In the genomic region with DNA sequence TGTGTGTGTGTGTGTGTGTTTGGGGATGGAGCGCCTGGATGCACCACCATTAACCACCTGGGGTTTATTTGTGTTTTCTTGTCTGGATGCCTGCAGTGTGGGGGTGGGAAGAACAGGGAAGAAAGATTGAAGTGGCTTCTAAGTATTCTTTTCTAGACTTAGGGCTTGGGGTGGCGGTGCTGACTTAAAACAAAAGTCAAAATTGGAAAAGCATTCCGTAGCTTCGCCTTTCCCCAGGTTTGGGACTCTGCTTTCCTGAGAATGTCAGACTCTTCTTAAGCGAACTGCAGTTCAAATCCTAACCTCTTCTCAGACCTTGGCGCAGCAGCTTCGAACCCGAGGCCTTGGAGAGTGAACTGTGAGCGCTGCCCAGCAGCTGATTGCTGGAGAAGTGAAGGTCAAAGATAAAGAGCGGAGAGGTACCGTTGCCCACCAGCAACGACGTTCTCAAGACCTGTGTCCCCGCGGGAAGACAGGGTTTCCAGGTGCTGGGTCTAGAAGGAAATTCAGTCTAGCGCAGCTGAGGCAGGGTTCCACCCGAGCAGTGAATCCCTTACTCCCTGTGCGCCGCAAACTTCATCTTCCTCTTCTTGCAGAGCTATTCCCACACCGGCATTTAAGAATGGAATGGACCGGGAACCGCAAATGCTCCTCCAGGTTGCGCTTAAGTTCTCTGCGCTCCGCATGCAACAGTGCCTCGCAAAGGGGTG, we compare ENCODE assay signal across 10 mouse cellular contexts. TPM values are rescaled to one million over a fixed set of nuclear protein-coding genes. Genes with fewer than 3 reads are reported as not detected.
DNase-seq lines count a peak whose midpoint lies in the region; ATAC-seq and TF ChIP-seq lines count a peak whose summit lies in the region.
"Had no signal": no experiment of that assay in that cellular context is flagged by ENCODE, and none has a peak within 500 bp of the region (broad histone marks: within the 10 kb centered on the region; RNA-seq: fewer than 3 reads in every experiment).

No protein-coding gene starts in this region.

- WGBS in forebrain, postnatal 0 days = 8% methylated on average over 26 of the region's 26 CpGs
- WGBS in limb, embryonic 15.5 days = 5% methylated on average over 25 of the region's 26 CpGs

- H3K27me3 ChIP-seq in forebrain, postnatal 0 days (ENCODE audit: insufficient read depth, low read length) = peaks cover 15% of the 10 kb centered on the region
- peaks cover 78% of the 10 kb centered on the region for H3K27me3 ChIP-seq in limb, embryonic 15.5 days
- H3K27me3 ChIP-seq: CH12.LX had no signal

- H3K27ac ChIP-seq in forebrain, postnatal 0 days (ENCODE audit: low read depth, low read length) = no peak overlapping the region
- 0 out of 2 replicates have a peak overlapping the region, but pooled peaks have one; percentile 5 for H3K27ac ChIP-seq in limb, embryonic 15.5 days

- no peak; the same call in 1 of the 2 replicates for TF ChIP-seq CTCF in forebrain, postnatal 0 days (IDR thresholded peaks at IDR 0.05; ENCODE audit: low read depth)

- no peaks in the 10 kb centered on the region for H3K9me3 ChIP-seq in forebrain, postnatal 0 days (ENCODE audit: low read length)
- no peaks in the 10 kb centered on the region for H3K9me3 ChIP-seq in limb, embryonic 15.5 days

- H3K4me1 ChIP-seq in forebrain, postnatal 0 days (ENCODE audit: insufficient read depth) = peaks cover 9% of the 10 kb centered on the region; the same call in 1 of the 2 replicates
- peaks cover 47% of the 10 kb centered on the region for H3K4me1 ChIP-seq in limb, embryonic 15.5 days

- no peak for ATAC-seq in forebrain, postnatal 0 days
- ATAC-seq in limb, embryonic 15.5 days (ENCODE audit: insufficient number of reproducible peaks, low FRiP score, low TSS enrichment, low read depth) = no peak
- ATAC-seq in megakaryocyte progenitor cell, adult 5-6 weeks (replicated peaks; ENCODE audit: poor library complexity) = no peak

- H3K4me2 ChIP-seq in forebrain, postnatal 0 days (ENCODE audit: low read depth) = peak overlapping the region; percentile 82; the same call in 1 of the 2 replicates
- peak overlapping the region; percentile 24 for H3K4me2 ChIP-seq in limb, embryonic 15.5 days

- H3K36me3 ChIP-seq in forebrain, postnatal 0 days (ENCODE audit: insufficient read depth) = no peaks in the 10 kb centered on the region
- H3K36me3 ChIP-seq in limb, embryonic 15.5 days = no peaks in the 10 kb centered on the region

- DNase-seq in kidney, adult 18-20 months = peak; percentile 52
- no peak for DNase-seq in kidney, adult 8-10 months
- DNase-seq in forebrain, postnatal 0 days = no peak
- peak; percentile 43 for DNase-seq in retina, postnatal 1 day
- no peak for DNase-seq in spleen, postnatal 36 days (ENCODE audit: low spot score in 2 of 2)
- no peak for DNase-seq in spleen, postnatal 14 days (ENCODE audit: low spot score in 2 of 2)

- no peak overlapping the region for H3K4me3 ChIP-seq in forebrain, postnatal 0 days (ENCODE audit: low read depth, low read length)
- peak overlapping the region; percentile 15; the same call in 1 of the 2 replicates for H3K4me3 ChIP-seq in limb, embryonic 15.5 days
- H3K4me3 ChIP-seq: myocyte had no signal

- H3K9ac ChIP-seq in forebrain, postnatal 0 days = no peak overlapping the region
- H3K9ac ChIP-seq in limb, embryonic 15.5 days = no peak overlapping the region

RNA-seq across cellular contexts. Expression of a gene that starts 2.8 kb away (rescaled TPM):
- total RNA-seq in forebrain, postnatal 0 days (2014; rRNA removed) = 9.3 and 11.1 TPM in 2 replicates
- 3.1 and 4.7 TPM in 2 replicates for polyA plus RNA-seq in forebrain, postnatal 0 days (2015; fragmentation: Nextera tagmentation; extraction: Ambion mirVana)
- polyA plus RNA-seq in limb, embryonic 15.5 days (2015; fragmentation: Nextera tagmentation; extraction: Ambion mirVana) = 4.5 and 6.0 TPM in 2 replicates
- not detected in 2 replicates for total RNA-seq in megakaryocyte progenitor cell, adult 5-6 weeks (2015)
- not detected in 2 replicates for total RNA-seq in megakaryocyte progenitor cell, adult 5-6 weeks (2017)
- total RNA-seq: CH12.LX had no signal
- polyA plus RNA-seq: myocyte had no signal

Comparison
In these comparisons a context has a peak if more than half of its experiments do, and no peak if none do; other contexts are left out.
1. DNase-seq: peak in kidney, adult 18-20 months (single experiment) and retina, postnatal 1 day (single experiment); none in kidney, adult 8-10 months (0 of 2), forebrain, postnatal 0 days (single experiment), spleen, postnatal 36 days (0 of 2) and spleen, postnatal 14 days (0 of 2).
2. RNA of a gene that starts 2.8 kb away (total RNA-seq): 9.3 to 11.1 TPM in forebrain, postnatal 0 days; not detected in megakaryocyte progenitor cell, adult 5-6 weeks; every median in the first group is over 10 times any median in the second.